Mouse (Mus musculus) liver, embryonic 14.5 days (tissue): ENCODE results near the gene Cnp. TPM values are rescaled to one million over a fixed set of nuclear protein-coding genes. Genes with fewer than 3 reads are reported as not detected.
A peak's percentile ranks its signal among the peaks of the same experiment; 100 is the strongest.

Experiments used
- ATAC-seq: fragments of 200-750 bp; cut with Nextera tagmentation; 2 replicates; pipeline ENCODE4 v1.8.0; 2017; ENCODE audit warnings: moderate number of reproducible peaks, mild to moderate bottlenecking, moderate library complexity; ENCODE audit not compliant: insufficient read depth
- DNase-seq, 3 experiments: peaks; one replicate each; pipeline ENCODE4 v3.0.0-alpha.2; 2012 to 2013; ENCODE audit warnings: low read depth in 3 of 3, low spot score in 3 of 3
- H3K27ac ChIP-seq: fragments of 300-500 bp; sonication (generic); 2 replicates; pipeline ENCODE4 v1.5.1; 2014; ENCODE audit warnings: moderate library complexity, mild to moderate bottlenecking, control low read depth, inconsistent platforms
- H3K27me3 ChIP-seq: fragments of 300-500 bp; sonication (generic); 2 replicates; pipeline ENCODE4 v1.6.1; 2014; ENCODE audit warnings: mild to moderate bottlenecking, low read length, moderate library complexity; ENCODE audit not compliant: control insufficient read depth, insufficient read depth
- H3K36me3 ChIP-seq: fragments of 300-500 bp; sonication (generic); replicated peaks from 2 replicates; pipeline ENCODE4 v1.6.1; 2014; ENCODE audit warnings: low read depth; ENCODE audit not compliant: control insufficient read depth, insufficient read depth
- H3K4me1 ChIP-seq, 2 experiments: fragments of 200-500 bp in 1 of 2; fragments of 300-500 bp in 1 of 2; sonication (generic) in 1 of 2; replicated peaks; 2 replicates each; pipeline ENCODE4 v1.6.1; 2012 to 2014; ENCODE audit warnings: antibody characterized with exemption in 1 of 2, inconsistent platforms in 1 of 2, low read length in 1 of 2; ENCODE audit not compliant: control insufficient read depth in 2 of 2, insufficient read depth in 2 of 2
- H3K4me2 ChIP-seq: fragments of 300-500 bp; sonication (generic); 2 replicates; pipeline ENCODE4 v1.6.1; 2014; ENCODE audit warnings: low read depth, mild to moderate bottlenecking, control low read depth, moderate library complexity
- H3K4me3 ChIP-seq, 2 experiments: fragments of 200-500 bp in 1 of 2; fragments of 300-500 bp in 1 of 2; sonication (generic) in 1 of 2; 2 replicates each; pipeline ENCODE4 v1.5.1; 2012 to 2014; ENCODE audit warnings: low read depth in 2 of 2, low read length in 2 of 2, mild to moderate bottlenecking in 2 of 2, control low read depth in 1 of 2, inconsistent platforms in 1 of 2, moderate library complexity in 1 of 2; ENCODE audit not compliant: insufficient read depth in 1 of 2
- H3K9ac ChIP-seq: fragments of 300-500 bp; sonication (generic); replicated peaks from 2 replicates; pipeline ENCODE4 v1.6.1; 2014; ENCODE audit warnings: mild to moderate bottlenecking, control low read depth, moderate library complexity
- H3K9me3 ChIP-seq: fragments of 300-500 bp; sonication (generic); 2 replicates; pipeline ENCODE4 v1.6.1; 2016; ENCODE audit warnings: low read length, mixed read lengths; ENCODE audit not compliant: control insufficient read depth
- CTCF ChIP-seq: IDR thresholded peaks from 2 replicates; pipeline ENCODE4 v1.5.1; 2016; ENCODE audit warnings: antibody characterized with exemption, low read depth, control low read depth
- EP300 ChIP-seq: IDR thresholded peaks from 2 replicates; pipeline ENCODE4 v1.6.1; 2016; ENCODE audit warnings: antibody characterized with exemption, low read depth
- WGBS: fragments of 180-500 bp; shearing (Covaris S2); extraction: QIAGEN DNeasy Blood & Tissue Kit; methylation state at CpG from one replicate; pipeline ENCODE4 v1.1.7; 2014; ENCODE audit not compliant: insufficient replicate concordance; 5-methylcytosine and 5-hydroxymethylcytosine counted together
- polyA plus RNA-seq, 2 experiments: library from polyadenylated mRNA; depleted of rRNA in 1 of 2; stranded (reverse) in 1 of 2; unstranded in 1 of 2; fragments of >200 nt; fragmentation: Nextera tagmentation in 1 of 2; extraction: Ambion mirVana in 1 of 2; gene quantifications; 2 replicates each; pipeline versions ENCODE4 v1.2.1 to v1.2.3; 2012 to 2014

Cnp gene
- polyA plus RNA-seq, 2 experiments: 6.3 to 10.0 TPM

DNA sequence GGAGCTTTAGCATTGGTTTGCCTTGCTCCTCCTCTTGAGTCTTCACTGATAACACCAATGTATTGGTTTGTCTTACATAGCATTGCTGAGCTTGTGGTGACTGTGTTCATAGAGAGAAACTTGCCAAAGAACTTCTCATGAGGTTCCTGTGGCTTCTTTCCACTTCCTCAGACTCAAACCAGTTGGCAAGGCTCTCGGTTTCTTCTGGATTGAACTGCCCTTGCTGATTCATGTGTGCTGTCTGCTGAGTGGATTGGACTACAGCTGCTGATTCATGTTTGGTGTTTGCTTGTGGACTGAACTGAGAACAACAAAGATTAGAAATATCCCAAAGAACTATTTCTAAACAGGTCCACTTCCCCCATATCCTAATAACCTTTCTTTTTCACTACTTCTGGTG is 38.7 kb upstream of the Cnp start:
- no peak for DNase-seq
- H3K9me3 ChIP-seq: no peaks in the 10 kb centered on the region
- no peak for ATAC-seq
- no peaks in the 10 kb centered on the region for H3K36me3 ChIP-seq
- no peaks in the 10 kb centered on the region for H3K27me3 ChIP-seq
- TF ChIP-seq CTCF: no peak
- TF ChIP-seq EP300: no peak
- no peak overlapping the region for H3K27ac ChIP-seq
- no peak overlapping the region for H3K4me2 ChIP-seq
- no peak overlapping the region for H3K4me3 ChIP-seq
- H3K9ac ChIP-seq: no peak overlapping the region
- H3K4me1 ChIP-seq: peaks cover 3% of the 10 kb centered on the region in 2 experiments; a peak in 3 of 4 replicates
- WGBS: 23% methylated on average over 1 of the region's 1 CpGs

- Histone ChIP-seq H3K27me3 (no peaks in the 10 kb centered on the region), H3K27ac (no peak overlapping the region), H3K9ac (no peak overlapping the region), H3K4me3 (no peak overlapping the region), H3K9me3 (no peaks in the 10 kb centered on the region), H3K36me3 (no peaks in the 10 kb centered on the region), H3K4me1 (peaks cover 0 to 3% of the 10 kb centered on the region in 2 experiments; a peak in 2 of 4 replicates), H3K4me2 (no peak overlapping the region)
- TF ChIP-seq EP300 (no peak), CTCF (no peak)
- ATAC-seq (no peak), DNase-seq (no peak)
Observed at GRCm38 (mm10) chr11:100536466-100536865, 38.2 kb upstream of the Cnp start.

DNA sequence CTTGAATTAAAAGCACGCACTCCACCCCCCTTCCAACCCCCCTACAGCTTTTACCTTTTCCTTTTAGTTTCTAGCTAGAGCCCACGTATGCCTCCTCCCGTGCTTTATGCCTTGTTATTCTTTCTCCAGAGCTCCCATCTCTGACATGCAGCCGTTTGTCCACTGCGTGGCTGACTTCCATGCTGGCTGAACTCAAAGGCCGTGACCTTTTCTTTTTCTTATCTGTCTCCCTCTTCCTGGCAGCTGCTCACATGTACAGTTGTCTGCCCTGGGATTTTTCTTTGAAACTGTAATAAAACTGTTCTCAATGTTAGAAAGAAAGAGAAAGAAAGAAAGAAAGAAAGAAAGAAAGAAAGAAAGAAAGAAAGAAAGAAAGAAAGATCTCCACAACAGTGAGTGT is 33.7 kb upstream of the Cnp start:
- no peak overlapping the region for H3K4me2 ChIP-seq
- H3K27ac ChIP-seq: no peak overlapping the region
- no peak overlapping the region for H3K4me3 ChIP-seq
- H3K4me1 ChIP-seq: peaks cover 7 to 13% of the 10 kb centered on the region in 2 experiments
- ATAC-seq: no peak
- no peak overlapping the region for H3K9ac ChIP-seq
- 18% methylated on average over 6 of the region's 6 CpGs for WGBS
- TF ChIP-seq CTCF: no peak
- DNase-seq: no peak
- H3K9me3 ChIP-seq: no peaks in the 10 kb centered on the region
- H3K36me3 ChIP-seq: no peaks in the 10 kb centered on the region
- no peaks in the 10 kb centered on the region for H3K27me3 ChIP-seq

GRCm38 (mm10) chr11:100541577-100541976 is 33.1 kb upstream of the Cnp start:
- Histone ChIP-seq H3K36me3 (no peaks in the 10 kb centered on the region), H3K9me3 (no peaks in the 10 kb centered on the region), H3K27me3 (no peaks in the 10 kb centered on the region), H3K27ac (no peak overlapping the region), H3K9ac (no peak overlapping the region), H3K4me1 (peaks cover 9 to 16% of the 10 kb centered on the region in 2 experiments), H3K4me2 (no peak overlapping the region), H3K4me3 (no peak overlapping the region)
- no peak for ATAC-seq
- TF ChIP-seq EP300 (no peak), CTCF (no peak)
- DNase-seq: no peak
- WGBS: 65% methylated on average over 2 of the region's 2 CpGs

DNA sequence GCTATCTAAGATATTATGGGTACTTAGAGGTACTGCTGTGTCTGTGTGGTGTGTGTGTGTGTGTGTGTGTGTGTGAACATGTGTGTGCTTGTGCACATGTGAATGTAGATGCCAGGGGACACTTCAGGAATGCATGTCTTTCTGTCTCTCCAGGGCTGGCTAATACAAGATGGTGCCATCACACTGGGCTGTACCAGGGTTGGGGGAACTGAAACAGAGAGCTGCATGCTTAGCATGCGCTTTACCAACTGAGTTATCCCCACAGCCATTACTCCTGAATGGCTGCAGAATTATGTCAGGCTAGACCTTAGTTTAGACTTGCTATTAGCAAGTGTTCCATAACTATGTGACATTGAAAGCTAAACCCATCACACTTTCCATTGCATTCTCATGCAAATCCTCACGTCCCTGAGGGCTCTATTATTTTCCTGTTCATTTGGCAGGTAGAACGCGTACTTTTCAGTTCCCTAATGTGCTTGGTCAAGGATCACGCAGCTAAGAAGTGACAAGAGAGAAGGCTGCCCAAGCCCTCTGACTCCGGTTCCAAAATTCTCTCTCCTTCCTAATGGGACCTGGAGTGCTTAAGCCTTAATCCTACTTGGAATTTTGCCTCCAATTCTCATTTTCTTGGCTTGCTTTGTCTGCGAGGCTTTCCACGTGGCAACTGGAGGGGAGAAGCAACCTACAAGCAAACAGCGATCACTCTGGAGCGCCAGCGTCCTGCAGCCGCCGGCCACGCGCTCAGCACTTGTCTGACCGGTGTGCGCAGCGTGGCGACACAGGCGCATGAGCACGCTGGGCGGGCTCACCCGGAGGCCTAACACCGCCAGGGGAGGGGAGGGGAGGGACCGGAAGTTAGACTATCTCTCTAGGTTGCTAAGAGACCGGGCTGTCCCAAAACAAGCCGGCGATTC is 29.6 kb upstream of the Cnp start, which contains the start of gene Ttc25:
TSS of gene Ttc25 (plus strand) at position 776 of the 914 bp plus-strand sequence.
- no peaks in the 10 kb centered on the region for H3K36me3 ChIP-seq
- H3K9me3 ChIP-seq: no peaks in the 10 kb centered on the region
- H3K27me3 ChIP-seq: no peaks in the 10 kb centered on the region
- peak within 1 kb of the TSS; percentile 57 to 73 for H3K4me3 ChIP-seq
- TF ChIP-seq EP300 (no peak), CTCF (peak; percentile 35; the same call in 1 of the 2 replicates)
- H3K27ac ChIP-seq: no peak within 1 kb of the TSS; the same call in 1 of the 2 replicates
- WGBS: 7% methylated on average over 28 of the region's 28 CpGs
- peak within 1 kb of the TSS; percentile 67 for H3K4me2 ChIP-seq
- peak within 1 kb of the TSS; percentile 66 for H3K9ac ChIP-seq
- DNase-seq: peak; percentile 80 to 84 (median 83)
- peaks cover 9 to 21% of the 10 kb centered on the region in 2 experiments for H3K4me1 ChIP-seq
- peak; percentile 95 for ATAC-seq
